Mouse (Mus musculus) forebrain, embryonic 13.5 days (tissue): ENCODE results near the gene Tulp4. TPM values are rescaled to one million over a fixed set of nuclear protein-coding genes. Genes with fewer than 3 reads are reported as not detected.
"Not testable (repeated sequence)": the region's sequence is repeated elsewhere in the genome, so short reads cannot be mapped to it uniquely, and the experiment has no call there.

ENCODE experiments used
- ATAC-seq: fragments of 200-750 bp; cut with Nextera tagmentation; 2 replicates; pipeline ENCODE4 v1.8.0; 2017
- H3K27ac ChIP-seq: fragments of 300-500 bp; sonication (generic); 2 replicates; pipeline ENCODE4 v1.5.1; 2015; ENCODE audit warnings: inconsistent platforms, mild to moderate bottlenecking, moderate library complexity
- H3K27me3 ChIP-seq: fragments of 300-500 bp; sonication (generic); 2 replicates; pipeline ENCODE4 v1.6.1; 2015; ENCODE audit warnings: mild to moderate bottlenecking, inconsistent platforms
- H3K36me3 ChIP-seq: fragments of 300-500 bp; sonication (generic); 2 replicates; pipeline ENCODE4 v1.6.1; 2015; ENCODE audit warnings: mild to moderate bottlenecking, inconsistent platforms; ENCODE audit not compliant: poor library complexity, severe bottlenecking
- H3K4me1 ChIP-seq: fragments of 300-500 bp; sonication (generic); 2 replicates; pipeline ENCODE4 v1.6.1; 2015; ENCODE audit warnings: inconsistent platforms
- H3K4me2 ChIP-seq: fragments of 300-500 bp; sonication (generic); 2 replicates; pipeline ENCODE4 v1.6.1; 2015; ENCODE audit warnings: inconsistent platforms, mild to moderate bottlenecking, moderate library complexity
- H3K4me3 ChIP-seq: fragments of 300-500 bp; sonication (generic); 2 replicates; pipeline ENCODE4 v1.5.1; 2015; ENCODE audit warnings: mild to moderate bottlenecking, inconsistent platforms
- H3K9ac ChIP-seq: fragments of 300-500 bp; sonication (generic); 2 replicates; pipeline ENCODE4 v1.6.1; 2015; ENCODE audit warnings: mild to moderate bottlenecking, inconsistent platforms
- H3K9me3 ChIP-seq: fragments of 300-500 bp; sonication (generic); replicated peaks from 2 replicates; pipeline ENCODE4 v1.6.1; 2016; ENCODE audit warnings: inconsistent platforms
- WGBS: fragments of 180-500 bp; shearing (Covaris S2); methylation state at CpG from one replicate; pipeline ENCODE4 v1.1.7; 2015; 5-methylcytosine and 5-hydroxymethylcytosine counted together
- polyA plus RNA-seq: library from polyadenylated mRNA; unstranded; fragments of >200 nt; fragmentation: Nextera tagmentation; extraction: Ambion mirVana; gene quantifications from 2 replicates; pipeline ENCODE4 v1.2.1, GENCODE M21; 2015

Gene Tulp4
- polyA plus RNA-seq, 1 experiment from 2014 or later = 132 TPM

DNA sequence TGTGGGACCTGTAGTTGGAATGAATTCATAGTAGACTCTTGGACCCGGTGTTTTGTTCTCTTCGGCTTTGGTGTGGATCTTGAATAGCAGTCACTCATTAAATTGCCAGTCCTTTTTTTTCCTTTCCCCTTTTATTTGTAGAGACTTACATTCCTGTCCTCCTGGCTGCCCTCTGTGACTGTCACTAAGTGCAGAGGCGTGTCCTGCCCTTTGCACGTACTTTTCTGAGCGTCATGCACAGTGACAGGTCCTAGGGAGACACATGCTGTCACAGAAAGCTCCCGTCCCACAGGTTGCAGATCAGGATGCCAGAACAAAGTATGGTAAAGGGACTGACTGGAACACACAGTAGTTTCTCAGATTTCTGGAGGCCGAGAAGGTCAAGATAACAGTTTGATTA lies 91.3 kb downstream of the Tulp4 start:
- ATAC-seq = no peak
- no peak overlapping the region for H3K4me3 ChIP-seq
- peaks cover 66% of the 10 kb centered on the region for H3K36me3 ChIP-seq
- H3K4me1 ChIP-seq = no peaks in the 10 kb centered on the region
- no peak overlapping the region for H3K27ac ChIP-seq
- H3K9ac ChIP-seq = no peak overlapping the region
- H3K4me2 ChIP-seq = no peak overlapping the region
- no peaks in the 10 kb centered on the region for H3K27me3 ChIP-seq
- WGBS = 73% methylated on average over 7 of the region's 7 CpGs
- no peaks in the 10 kb centered on the region for H3K9me3 ChIP-seq

DNA sequence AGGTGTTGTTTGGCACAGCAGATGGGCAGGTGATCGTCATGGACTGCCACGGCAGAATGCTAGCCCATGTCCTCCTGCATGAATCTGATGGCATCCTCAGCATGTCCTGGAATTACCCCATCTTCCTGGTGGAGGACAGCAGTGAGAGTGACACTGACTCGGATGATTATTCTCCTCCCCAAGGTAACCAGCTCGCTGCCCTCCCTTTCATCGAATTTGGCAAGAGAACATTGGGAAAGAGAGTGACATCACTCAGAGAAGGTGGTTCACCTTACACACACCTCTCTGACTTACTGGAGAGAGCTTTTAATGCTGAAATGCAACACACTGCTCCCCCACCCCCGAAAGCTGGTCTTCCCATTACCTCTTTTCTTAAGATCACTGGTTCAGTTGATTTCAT lies 92.4 kb downstream of the Tulp4 start:
- H3K27ac ChIP-seq = no peak overlapping the region
- H3K4me2 ChIP-seq = no peak overlapping the region
- H3K27me3 ChIP-seq = no peaks in the 10 kb centered on the region
- no peaks in the 10 kb centered on the region for H3K9me3 ChIP-seq
- H3K36me3 ChIP-seq = peaks cover 70% of the 10 kb centered on the region
- no peak for ATAC-seq
- no peak overlapping the region for H3K9ac ChIP-seq
- no peaks in the 10 kb centered on the region for H3K4me1 ChIP-seq
- WGBS = 94% methylated on average over 6 of the region's 6 CpGs
- H3K4me3 ChIP-seq = no peak overlapping the region

DNA sequence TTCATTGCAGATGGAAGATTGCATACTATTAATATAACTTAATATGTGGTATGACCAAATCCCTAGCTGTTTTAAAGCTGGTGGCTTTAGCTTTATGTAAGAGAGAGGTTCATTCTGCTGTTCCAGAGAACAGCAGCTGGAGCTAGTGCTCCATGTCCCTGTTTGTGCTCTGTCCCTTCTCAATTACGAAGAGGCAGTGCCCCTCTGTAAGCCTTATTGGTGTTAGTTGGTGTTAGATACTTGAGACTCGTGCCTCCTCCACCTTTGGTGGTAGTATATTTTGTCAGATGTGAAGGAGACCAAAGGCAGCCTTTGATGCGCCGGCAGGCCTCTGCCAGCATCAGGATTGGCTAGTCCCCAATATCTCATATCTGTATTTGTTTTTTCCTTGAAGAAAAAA lies 92.9 kb downstream of the Tulp4 start:
- Histone ChIP-seq H3K27ac (no peak overlapping the region), H3K27me3 (no peaks in the 10 kb centered on the region), H3K4me3 (no peak overlapping the region), H3K4me2 (no peak overlapping the region), H3K9me3 (no peaks in the 10 kb centered on the region), H3K36me3 (peaks cover 70% of the 10 kb centered on the region), H3K4me1 (no peaks in the 10 kb centered on the region), H3K9ac (no peak overlapping the region)
- WGBS = 68% methylated on average over 4 of the region's 4 CpGs
- ATAC-seq = no peak

DNA sequence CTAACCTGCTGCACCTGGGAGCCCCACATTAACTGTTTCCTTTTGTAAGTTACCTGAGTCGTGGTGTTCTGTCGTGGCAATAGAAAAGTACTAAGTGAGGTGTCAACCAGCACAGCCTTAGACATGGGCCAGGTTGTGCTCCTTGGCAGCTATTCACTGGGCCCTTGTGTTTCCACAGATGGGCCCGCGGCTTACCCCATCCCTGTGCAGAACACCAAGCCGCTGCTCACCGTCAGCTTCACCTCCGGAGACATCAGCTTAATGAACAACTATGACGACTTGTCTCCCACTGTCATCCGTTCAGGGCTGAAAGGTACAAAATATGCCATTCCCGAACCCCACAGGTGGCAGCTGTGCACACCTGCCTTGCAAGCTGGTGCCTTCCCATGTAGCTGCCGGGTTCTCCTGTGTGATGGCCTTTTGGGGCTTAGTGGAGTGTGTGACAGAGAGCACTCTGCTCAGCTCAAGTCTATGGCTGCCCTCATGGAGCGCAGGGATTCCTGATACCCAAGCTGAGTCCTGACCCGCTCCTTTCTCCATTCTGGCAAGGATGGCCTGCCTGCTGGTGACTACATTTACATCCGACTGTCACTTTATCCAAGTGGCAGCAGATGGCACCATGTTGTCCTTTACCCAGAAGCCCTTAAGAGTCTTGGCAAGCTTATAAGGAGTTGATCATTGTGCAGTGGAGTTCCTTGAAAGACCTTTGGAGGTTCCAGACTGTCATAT lies 95.4 kb downstream of the Tulp4 start:
- Histone ChIP-seq H3K9me3 (no peaks in the 10 kb centered on the region), H3K27me3 (no peaks in the 10 kb centered on the region), H3K36me3 (peaks cover 82% of the 10 kb centered on the region), H3K9ac (no peak overlapping the region), H3K4me1 (no peaks in the 10 kb centered on the region), H3K4me2 (no peak overlapping the region), H3K27ac (no peak overlapping the region), H3K4me3 (no peak overlapping the region)
- WGBS = 94% methylated on average over 14 of the region's 14 CpGs
- no peak for ATAC-seq

DNA sequence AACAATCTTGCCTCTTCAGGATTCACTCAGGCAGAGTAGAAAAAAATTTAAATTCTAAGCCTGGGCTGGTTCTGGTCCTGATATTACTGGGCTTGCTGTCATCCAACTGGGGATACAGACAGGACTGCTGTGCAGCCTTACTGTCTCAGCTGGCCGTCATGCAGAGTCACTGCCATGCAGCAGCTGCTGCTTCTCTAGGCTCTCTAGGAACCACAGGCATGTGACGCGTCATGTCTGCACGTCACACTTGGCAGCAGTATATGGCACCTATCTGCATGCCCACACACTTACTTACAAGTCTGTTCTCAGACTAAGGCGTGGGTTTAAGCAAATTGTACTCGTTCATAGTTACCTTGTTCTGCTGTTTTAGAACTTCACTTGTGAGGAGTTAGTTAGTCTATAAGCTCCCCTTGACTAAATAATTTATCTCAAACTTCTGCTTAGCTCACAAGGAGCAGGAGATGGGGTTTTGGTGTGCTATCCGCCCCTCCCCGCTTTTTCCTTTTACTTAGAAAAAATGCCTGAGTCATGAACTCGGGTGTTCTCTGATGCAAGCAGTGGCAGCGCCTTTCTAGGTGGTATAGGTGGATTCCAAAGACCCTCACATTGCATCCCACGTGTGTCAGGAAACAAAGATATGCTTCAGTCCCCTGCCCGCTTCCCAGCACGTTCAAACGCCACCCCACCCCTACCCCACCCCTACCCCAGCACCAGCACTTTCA lies 96.3 kb downstream of the Tulp4 start:
- Histone ChIP-seq H3K36me3 (peaks cover 87% of the 10 kb centered on the region), H3K9me3 (no peaks in the 10 kb centered on the region)

DNA sequence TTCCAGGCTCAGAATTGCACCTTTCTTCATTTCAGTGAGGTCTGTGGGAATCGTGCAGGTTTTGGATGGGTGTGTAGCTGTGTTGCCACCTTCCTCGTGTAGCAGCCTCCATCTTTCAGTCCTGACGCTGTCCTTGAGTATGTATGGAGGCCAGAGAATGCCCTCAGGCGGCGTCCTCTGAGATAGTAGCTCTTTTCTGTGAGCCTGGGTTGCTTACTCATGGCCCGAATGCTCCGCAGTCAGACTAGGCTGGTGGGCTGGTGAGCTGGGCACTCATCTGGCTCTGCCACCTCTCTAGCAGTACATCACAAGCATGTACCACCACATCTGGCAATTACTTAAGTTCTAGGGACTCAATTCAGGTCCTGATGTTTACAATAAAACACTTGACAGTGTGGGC lies 96.9 kb downstream of the Tulp4 start:
- Histone ChIP-seq H3K4me2 (no peak overlapping the region), H3K4me3 (no peak overlapping the region), H3K27me3 (no peaks in the 10 kb centered on the region), H3K27ac (no peak overlapping the region), H3K9ac (no peak overlapping the region), H3K4me1 (no peaks in the 10 kb centered on the region), H3K9me3 (no peaks in the 10 kb centered on the region), H3K36me3 (peaks cover 92% of the 10 kb centered on the region)
- 83% methylated on average over 7 of the region's 7 CpGs for WGBS
- no peak for ATAC-seq

More for the DNA sequence above, 96.3 kb downstream of the Tulp4 start:
- Histone ChIP-seq H3K27ac (no peak overlapping the region), H3K4me2 (no peak overlapping the region), H3K4me3 (no peak overlapping the region), H3K9ac (no peak overlapping the region), H3K27me3 (no peaks in the 10 kb centered on the region), H3K4me1 (no peaks in the 10 kb centered on the region)
- ATAC-seq = no peak
- WGBS = 83% methylated on average over 14 of the region's 14 CpGs

DNA sequence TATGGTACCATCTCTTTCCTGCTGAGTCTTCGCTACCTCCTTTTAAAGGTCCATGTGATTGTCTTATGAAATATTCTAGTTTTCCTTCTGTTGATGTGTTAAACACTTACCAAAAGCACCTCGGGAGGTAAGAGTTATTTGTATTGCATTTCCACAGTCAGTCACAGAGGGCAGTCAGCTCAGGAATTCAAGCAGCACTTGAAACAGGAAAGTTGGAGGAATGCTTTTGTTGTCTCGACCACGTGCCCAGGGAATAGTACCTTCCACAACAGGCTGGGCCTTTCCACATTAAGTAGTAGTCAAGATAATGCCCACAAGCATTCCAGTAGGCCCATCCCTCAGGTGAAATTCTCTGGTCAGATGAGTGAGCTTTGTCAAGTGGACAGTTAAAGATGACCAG lies 97.6 kb downstream of the Tulp4 start:
- no peak overlapping the region for H3K4me3 ChIP-seq
- ATAC-seq = no peak
- WGBS = 54% methylated on average over 4 of the region's 4 CpGs
- H3K9me3 ChIP-seq = no peaks in the 10 kb centered on the region
- no peaks in the 10 kb centered on the region for H3K27me3 ChIP-seq
- H3K4me2 ChIP-seq = no peak overlapping the region
- no peak overlapping the region for H3K27ac ChIP-seq
- no peak overlapping the region for H3K9ac ChIP-seq
- H3K4me1 ChIP-seq = no peaks in the 10 kb centered on the region
- H3K36me3 ChIP-seq = peaks cover 91% of the 10 kb centered on the region

DNA sequence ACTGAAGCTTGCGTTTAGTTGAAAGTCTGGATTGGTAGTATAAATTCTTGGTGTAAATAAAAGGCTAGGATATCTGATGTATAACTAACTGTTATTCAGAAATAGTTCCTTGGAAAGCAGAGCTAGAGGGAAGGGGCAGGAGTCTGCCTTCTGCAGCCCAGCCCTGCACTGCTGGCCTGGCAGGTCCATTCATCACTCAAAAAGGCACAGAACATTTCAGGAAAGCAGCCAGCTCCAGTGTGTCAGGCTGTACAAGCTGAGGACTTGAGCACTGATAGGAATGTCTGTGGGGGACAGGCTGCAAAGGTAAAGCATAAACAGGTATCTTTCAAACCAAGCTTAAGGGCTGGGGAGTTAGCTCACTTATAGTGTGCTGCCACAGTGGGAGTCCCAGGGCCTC lies 105.5 kb downstream of the Tulp4 start:
- ATAC-seq = no peak
- H3K36me3 ChIP-seq = peaks cover 89% of the 10 kb centered on the region
- WGBS = 98% methylated on average over 1 of the region's 1 CpGs

DNA sequence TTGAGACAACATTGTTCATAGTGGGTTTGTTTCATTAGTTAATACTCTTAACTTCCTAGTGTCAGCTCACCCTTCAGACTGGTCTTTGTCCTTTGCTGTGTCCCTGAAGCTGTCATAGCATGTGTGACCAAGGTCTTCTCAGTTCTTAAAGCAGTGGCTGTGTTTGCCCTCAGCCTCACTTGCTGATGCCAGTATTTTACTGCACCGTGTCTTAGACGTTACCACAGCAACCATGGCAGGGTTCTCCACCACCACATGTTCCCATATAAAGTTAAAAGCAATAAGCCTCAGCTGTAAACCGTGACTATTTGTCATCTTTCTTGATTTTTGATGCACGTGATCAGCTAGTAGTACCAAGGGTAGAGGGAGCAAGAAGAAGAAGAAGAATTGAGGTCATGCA lies 109.4 kb downstream of the Tulp4 start:
- no peaks in the 10 kb centered on the region for H3K4me1 ChIP-seq
- ATAC-seq = no peak
- peaks cover 67% of the 10 kb centered on the region for H3K36me3 ChIP-seq
- H3K9me3 ChIP-seq = no peaks in the 10 kb centered on the region
- WGBS = 86% methylated on average over 4 of the region's 4 CpGs
- H3K27ac ChIP-seq = no peak overlapping the region
- no peaks in the 10 kb centered on the region for H3K27me3 ChIP-seq
- H3K4me3 ChIP-seq = no peak overlapping the region
- no peak overlapping the region for H3K9ac ChIP-seq
- H3K4me2 ChIP-seq = no peak overlapping the region

More for the DNA sequence above, 105.5 kb downstream of the Tulp4 start:
- Histone ChIP-seq H3K9ac (no peak overlapping the region), H3K4me2 (no peak overlapping the region), H3K4me3 (no peak overlapping the region), H3K9me3 (no peaks in the 10 kb centered on the region), H3K27ac (no peak overlapping the region), H3K27me3 (no peaks in the 10 kb centered on the region), H3K4me1 (no peaks in the 10 kb centered on the region)

DNA sequence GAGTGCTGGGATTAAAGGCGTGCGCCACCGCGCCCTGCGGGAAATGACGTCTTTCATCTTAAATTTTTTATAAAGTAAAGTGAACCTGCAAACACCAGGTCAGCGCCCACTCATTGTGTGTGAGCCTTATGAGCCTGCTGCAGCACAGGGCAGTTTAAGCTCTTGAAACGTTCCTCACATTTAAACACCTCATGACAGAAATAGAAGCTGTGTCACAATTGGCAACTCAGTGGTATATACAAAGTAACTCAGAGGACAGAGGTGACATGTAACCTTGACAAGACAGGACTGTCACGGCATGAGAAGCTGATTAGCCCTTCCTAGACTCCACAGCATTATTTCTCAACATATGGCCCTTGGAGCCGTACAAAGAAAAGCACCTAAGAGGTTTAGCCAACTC lies 110.3 kb downstream of the Tulp4 start:
- no peak overlapping the region for H3K4me2 ChIP-seq
- ATAC-seq = no peak
- WGBS = 94% methylated on average over 10 of the region's 10 CpGs
- H3K36me3 ChIP-seq = peaks cover 62% of the 10 kb centered on the region
- no peak overlapping the region for H3K4me3 ChIP-seq
- no peaks in the 10 kb centered on the region for H3K4me1 ChIP-seq
- H3K27ac ChIP-seq = no peak overlapping the region
- H3K9me3 ChIP-seq = no peaks in the 10 kb centered on the region
- no peak overlapping the region for H3K9ac ChIP-seq
- no peaks in the 10 kb centered on the region for H3K27me3 ChIP-seq

DNA sequence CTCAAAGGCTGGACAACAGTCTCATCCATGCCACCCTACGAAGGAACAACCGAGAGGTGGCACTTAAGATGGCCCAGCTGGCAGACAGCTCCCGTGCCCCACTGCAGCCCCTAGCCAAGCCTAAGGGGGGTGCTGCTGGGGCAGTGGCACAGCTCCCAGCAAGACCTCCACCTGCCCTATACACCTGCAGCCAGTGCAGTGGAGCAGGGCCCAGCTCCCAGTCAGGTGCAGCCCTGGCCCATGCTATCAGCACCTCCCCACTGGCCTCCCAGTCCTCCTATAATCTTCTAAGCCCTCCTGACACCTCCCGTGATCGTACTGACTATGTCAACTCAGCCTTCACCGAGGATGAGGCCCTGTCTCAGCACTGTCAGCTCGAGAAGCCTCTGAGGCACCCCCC lies 126.4 kb downstream of the Tulp4 start:
- H3K4me2 ChIP-seq, H3K9ac ChIP-seq, H3K36me3 ChIP-seq, H3K4me3 ChIP-seq, H3K27me3 ChIP-seq, H3K9me3 ChIP-seq, H3K4me1 ChIP-seq, ATAC-seq, H3K27ac ChIP-seq: not testable (repeated sequence)
- WGBS = no CpG with 5 or more reads among the region's 7 CpGs

DNA sequence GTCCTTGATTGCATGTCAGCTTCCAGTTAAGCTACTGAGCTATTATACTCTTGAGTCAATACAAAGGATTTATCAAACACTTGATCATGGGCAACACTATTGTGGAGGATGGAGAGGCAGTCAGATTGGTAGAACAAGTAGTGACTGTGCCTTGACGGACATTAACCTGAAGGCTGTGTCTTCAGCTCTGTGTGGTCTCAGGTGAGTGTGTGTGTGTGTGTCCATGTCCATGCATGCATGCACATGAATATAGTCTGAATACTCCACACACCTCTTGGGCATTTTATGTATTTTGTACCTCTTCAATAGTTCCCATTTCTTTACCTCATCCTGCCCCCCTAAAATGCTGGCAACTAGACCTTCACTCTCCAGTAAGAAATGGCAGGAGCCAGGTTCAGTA lies 145.1 kb downstream of the Tulp4 start:
- not testable (repeated sequence) for ATAC-seq, H3K4me3 ChIP-seq
- 100% methylated on average over 1 of the region's 1 CpGs for WGBS

More for the DNA sequence above, 145.1 kb downstream of the Tulp4 start:
- not testable (repeated sequence) for H3K27me3 ChIP-seq, H3K27ac ChIP-seq, H3K9ac ChIP-seq, H3K36me3 ChIP-seq, H3K9me3 ChIP-seq, H3K4me1 ChIP-seq, H3K4me2 ChIP-seq
